Mouse (Mus musculus) urinary bladder, postnatal 10 days (tissue): ENCODE results near the gene Map3k12.

ENCODE experiments used
- DNase-seq: peaks from one replicate; pipeline ENCODE4 v3.0.0; 2022; ENCODE audit warnings: low spot score

Gene Map3k12

GRCm38 (mm10) chr15:102503447-102503846 lies 13.4 kb downstream of the Map3k12 start, which contains the start of gene Gm10337:
Gene Gm10337, plus strand, starts transcription at chr15:102503722.
- DNase-seq = no peak

GRCm38 (mm10) chr15:102502254-102502840 lies 14.5 kb downstream of the Map3k12 start:
- no peak for DNase-seq

- no peak for DNase-seq
Measured at GRCm38 (mm10) chr15:102501084-102501814, 15.6 kb downstream of the Map3k12 start.

- no peak for DNase-seq
Measured at GRCm38 (mm10) chr15:102500479-102500878, 16.4 kb downstream of the Map3k12 start.

GRCm38 (mm10) chr15:102499851-102500250 lies 17.0 kb downstream of the Map3k12 start:
- no peak for DNase-seq

- DNase-seq = no peak
Measured at GRCm38 (mm10) chr15:102499370-102499769, 17.5 kb downstream of the Map3k12 start.

- no peak for DNase-seq
Measured at GRCm38 (mm10) chr15:102498322-102498721, 18.5 kb downstream of the Map3k12 start.

- no peak for DNase-seq
Measured at GRCm38 (mm10) chr15:102487664-102488063, 29.2 kb downstream of the Map3k12 start.

GRCm38 (mm10) chr15:102485853-102486252 lies 31.0 kb downstream of the Map3k12 start:
- DNase-seq = no peak

GRCm38 (mm10) chr15:102483136-102483535 lies 33.7 kb downstream of the Map3k12 start:
- no peak for DNase-seq

GRCm38 (mm10) chr15:102474520-102474919 lies 42.3 kb downstream of the Map3k12 start:
- DNase-seq = no peak

- DNase-seq = no peak
Measured at GRCm38 (mm10) chr15:102473246-102473645, 43.6 kb downstream of the Map3k12 start.

- DNase-seq = no peak
Measured at GRCm38 (mm10) chr15:102471727-102472126, 45.1 kb downstream of the Map3k12 start.

- DNase-seq = no peak
Measured at GRCm38 (mm10) chr15:102471295-102471645, 45.6 kb downstream of the Map3k12 start.

- DNase-seq = peak; percentile 38
Measured at GRCm38 (mm10) chr15:102470605-102471294, 46.1 kb downstream of the Map3k12 start.

- DNase-seq = peak; percentile 78
Measured at GRCm38 (mm10) chr15:102470183-102470604, 46.7 kb downstream of the Map3k12 start, which contains the start of gene Pcbp2. Gene Pcbp2, plus strand, starts transcription at chr15:102470539.

GRCm38 (mm10) chr15:102468675-102469370 lies 48.0 kb downstream of the Map3k12 start:
- DNase-seq = no peak

GRCm38 (mm10) chr15:102463666-102464065 lies 53.2 kb downstream of the Map3k12 start:
- DNase-seq = no peak

GRCm38 (mm10) chr15:102461430-102462075 lies 55.3 kb downstream of the Map3k12 start:
- DNase-seq = no peak

- DNase-seq = no peak
Measured at GRCm38 (mm10) chr15:102460971-102461370, 55.9 kb downstream of the Map3k12 start.

- DNase-seq = no peak
Measured at GRCm38 (mm10) chr15:102460409-102460808, 56.5 kb downstream of the Map3k12 start.

- DNase-seq = no peak
Measured at GRCm38 (mm10) chr15:102459847-102460246, 57.0 kb downstream of the Map3k12 start.
